In genomic region chr7:79499596-79500570, GRCm38 (mm10) we compare ENCODE assay signal across 9 mouse cellular contexts. TPM values are rescaled to one million over a fixed set of nuclear protein-coding genes. Genes with fewer than 3 reads are reported as not detected.
DNase-seq lines count a peak whose midpoint lies in the region; TF ChIP-seq lines count a peak whose summit lies in the region.
"Had no signal": no experiment of that assay in that cellular context is flagged by ENCODE, and none has a peak within 500 bp of the region (broad histone marks: within the 10 kb centered on the region; RNA-seq: fewer than 3 reads in every experiment).

No protein-coding gene starts in this region.

- H3K27ac ChIP-seq in spleen, adult 2 months (ENCODE audit: insufficient read depth, low read length) = no peak overlapping the region
- H3K27ac ChIP-seq: macrophage had no signal

- peak; percentile 21 for DNase-seq in adrenal gland, postnatal 25 days
- no peak for DNase-seq in adrenal gland, adult (ENCODE audit: inconsistent age in 2 of 2, low spot score in 1 of 2)
- DNase-seq in spleen, adult 2 months (ENCODE audit: low read depth in 1 of 2, low spot score in 2 of 2) = no peak
- no peak for DNase-seq in spleen, postnatal 4 days (ENCODE audit: low spot score in 2 of 2)
- DNase-seq in left cerebral cortex, postnatal 10 days (ENCODE audit: extremely low spot score in 1 of 2, low spot score in 2 of 2) = peak; percentile 66 to 82
- peak; percentile 54 for DNase-seq in retina, embryonic 14.5 days (ENCODE audit: low spot score)
- DNase-seq in adrenal gland, adult 18-20 months (ENCODE audit: low spot score in 2 of 2) = no peak
- DNase-seq in thymus, postnatal 36 days = no peak

- 4% methylated on average over 69 of the region's 72 CpGs for WGBS in spleen, adult 2 months

- no peak for TF ChIP-seq POLR2A in spleen, adult 2 months (IDR thresholded peaks at IDR 0.05; ENCODE audit: low read depth, low read length)

- H3K4me1 ChIP-seq in spleen, adult 2 months (ENCODE audit: control insufficient read depth, insufficient read depth, insufficient read length) = peaks cover 13% of the 10 kb centered on the region

- H3K27me3 ChIP-seq in spleen, adult 2 months (ENCODE audit: control insufficient read depth, insufficient read depth, low read length) = peaks cover 41% of the 10 kb centered on the region

- intact Hi-C loops in left cerebral cortex, postnatal 10 days (cut with DNase I) = loop anchor here (10.0 kb wide), 1 partner anchor 285 kb away; no protein-coding TSS in a partner anchor

- no peak for TF ChIP-seq CTCF in spleen, adult 2 months (IDR thresholded peaks at IDR 0.05; ENCODE audit: extremely low read depth, insufficient read depth, insufficient read length, insufficient replicate concordance)

- H3K36me3 ChIP-seq in spleen, adult 2 months (ENCODE audit: control insufficient read depth, insufficient read depth, low read length) = no peaks in the 10 kb centered on the region

- peak overlapping the region; percentile 9; the same call in 1 of the 2 replicates for H3K4me3 ChIP-seq in spleen, adult 2 months (ENCODE audit: extremely low read depth, insufficient read depth, insufficient read length)

RNA-seq across cellular contexts. Expression of gene Polg, which starts 33.7 kb away (rescaled TPM):
- total RNA-seq in adrenal gland, postnatal 25 days (2021) = 61.6 and 81.1 TPM in 2 replicates
- polyA plus RNA-seq in spleen, adult 2 months (2012; rRNA removed) = 53.8 and 54.6 TPM in 2 replicates
- 10 to 100 TPM; 85.9 to 88.7 TPM for total RNA-seq in left cerebral cortex, postnatal 10 days (2021)
- 10 to 100 TPM; 63.5 to 79.3 TPM for total RNA-seq in adrenal gland, adult 18-20 months (2021)

Comparison
In these comparisons a context has a peak if more than half of its experiments do, and no peak if none do; other contexts are left out.
1. DNase-seq: peak in adrenal gland, postnatal 25 days (single experiment), left cerebral cortex, postnatal 10 days (2 of 2) and retina, embryonic 14.5 days (single experiment); none in adrenal gland, adult (0 of 2), spleen, adult 2 months (0 of 2), spleen, postnatal 4 days (0 of 2), adrenal gland, adult 18-20 months (0 of 2) and thymus, postnatal 36 days (0 of 2).